Mouse (Mus musculus): ENCODE results near the gene Tshz3. TPM values are rescaled to one million over a fixed set of nuclear protein-coding genes. Genes with fewer than 3 reads are reported as not detected.

The Tshz3 gene
- polyA plus RNA-seq, 1 experiment from 2014 or later: 55.9 TPM

GRCm38 (mm10) chr7:36796392-36797187 lies 98.7 kb downstream of the Tshz3 start:
- no peak overlapping the region for H3K4me3 ChIP-seq (replicated peaks; ENCODE audit: low read length)
- ATAC-seq (ENCODE audit: low FRiP score) (no peak), DNase-seq (ENCODE audit: low spot score) (no peak)
- no peak overlapping the region for H3K9ac ChIP-seq
- no peaks in the 10 kb centered on the region for H3K27me3 ChIP-seq (ENCODE audit: control insufficient read depth, insufficient read depth, low read length)
- H3K27ac ChIP-seq: no peak overlapping the region
- no peaks in the 10 kb centered on the region for H3K4me1 ChIP-seq (replicated peaks; ENCODE audit: control insufficient read depth, insufficient read depth, low read length)
- 84% methylated on average over 15 of the region's 15 CpGs for WGBS
- no peak overlapping the region for H3K4me2 ChIP-seq (replicated peaks)
- no peaks in the 10 kb centered on the region for H3K36me3 ChIP-seq (replicated peaks; ENCODE audit: control insufficient read depth, insufficient read depth)
- no peaks in the 10 kb centered on the region for H3K9me3 ChIP-seq (ENCODE audit: control insufficient read depth, low read length)
